Mouse (Mus musculus) heart, adult 2 months (tissue): ENCODE results near the gene Hcls1. TPM values are rescaled to one million over a fixed set of nuclear protein-coding genes. Genes with fewer than 3 reads are reported as not detected.

Source experiments
- DNase-seq, 2 experiments: peaks; one replicate each; pipeline ENCODE4 v3.0.0; 2021
- H3K27ac ChIP-seq: fragments of 200-600 bp; 2 replicates; pipeline ENCODE4 v1.8.1; 2022
- H3K27me3 ChIP-seq: fragments of 200-500 bp; 2 replicates; pipeline ENCODE4 v1.6.1; 2012; ENCODE audit warnings: mild to moderate bottlenecking, low read length, inconsistent platforms, mixed read lengths; ENCODE audit not compliant: control insufficient read depth, insufficient read depth
- H3K36me3 ChIP-seq: fragments of 200-500 bp; 2 replicates; pipeline ENCODE4 v1.6.1; 2012; ENCODE audit warnings: low read length, inconsistent platforms; ENCODE audit not compliant: control insufficient read depth, insufficient read depth
- H3K4me1 ChIP-seq: fragments of 200-500 bp; 2 replicates; pipeline ENCODE4 v1.6.1; 2011; ENCODE audit warnings: low read length; ENCODE audit not compliant: control insufficient read depth, insufficient read depth
- H3K4me3 ChIP-seq: fragments of 200-600 bp; 2 replicates; pipeline ENCODE4 v1.8.1; 2022
- H3K79me2 ChIP-seq: fragments of 200-500 bp; replicated peaks from 2 replicates; pipeline ENCODE4 v1.6.1; 2012; ENCODE audit warnings: mild to moderate bottlenecking, inconsistent platforms, low read length, moderate library complexity, mixed read lengths; ENCODE audit not compliant: control insufficient read depth, insufficient read depth
- H3K9ac ChIP-seq: fragments of 200-500 bp; 2 replicates; pipeline ENCODE4 v1.6.1; 2012; ENCODE audit warnings: low read depth, mild to moderate bottlenecking, control low read depth, inconsistent platforms, low read length, mixed read lengths
- CTCF ChIP-seq: fragments of 200-600 bp; IDR thresholded peaks from 2 replicates; pipeline ENCODE4 v1.8.1; 2022; ENCODE audit warnings: antibody characterized with exemption, mild to moderate bottlenecking, moderate library complexity
- EP300 ChIP-seq: fragments of 200-500 bp; IDR thresholded peaks from 2 replicates; pipeline ENCODE4 v1.6.1; 2011; ENCODE audit warnings: low read depth, low read length, control low read depth; ENCODE audit not compliant: insufficient read depth
- POLR2A ChIP-seq: fragments of 200-500 bp; IDR thresholded peaks from 2 replicates; pipeline ENCODE4 v1.6.1; 2011; ENCODE audit warnings: mild to moderate bottlenecking, low read depth, low read length, control low read depth; ENCODE audit not compliant: insufficient read depth
- WGBS: fragments of 180-500 bp; shearing (Covaris S2); methylation state at CpG from one replicate; pipeline ENCODE4 v1.1.7; 2018; 5-methylcytosine and 5-hydroxymethylcytosine counted together
- intact Hi-C: fragments of 180-260 bp; cut with DNase I; formaldehyde crosslinking; loops from one replicate; pipeline ENCODE4 v1.15.1; 2025
- polyA plus RNA-seq: library from polyadenylated mRNA; depleted of rRNA; stranded (reverse); fragments of >200 nt; gene quantifications from 2 replicates; pipeline ENCODE4 v1.2.3, GENCODE M21; 2012
- total RNA-seq, 2 experiments: library from RNA; stranded (reverse); gene quantifications; 2 replicates each; pipeline ENCODE4 v1.2.3; 2021

The Hcls1 gene
- total and polyA plus RNA-seq, 3 experiments, result 7.3 to 9.3 (median 9.1) TPM

GRCm38 (mm10) chr16:36951029-36951428 is 16.2 kb downstream of the Hcls1 start:
- no peaks in the 10 kb centered on the region; the same call in 1 of the 2 replicates for H3K36me3 ChIP-seq
- WGBS, result 73% methylated on average over 4 of the region's 4 CpGs
- no peak overlapping the region for H3K4me3 ChIP-seq
- peaks cover 3% of the 10 kb centered on the region for H3K4me1 ChIP-seq
- no peaks in the 10 kb centered on the region for H3K27me3 ChIP-seq
- H3K9ac ChIP-seq, result no peak overlapping the region
- intact Hi-C loops, result no loop called here
- 0 out of 2 replicates have a peak, but pooled peaks cover 1% of the 10 kb centered on the region for H3K79me2 ChIP-seq
- TF ChIP-seq POLR2A, result no peak
- TF ChIP-seq EP300, result no peak
- H3K27ac ChIP-seq, result no peak overlapping the region
- no peak for DNase-seq

- H3K4me1 ChIP-seq, result no peaks in the 10 kb centered on the region
- TF ChIP-seq CTCF, result no peak
- no peak for TF ChIP-seq EP300
- TF ChIP-seq POLR2A, result no peak
- H3K9ac ChIP-seq, result no peak overlapping the region
- no peak overlapping the region for H3K4me3 ChIP-seq
- H3K79me2 ChIP-seq, result no peaks in the 10 kb centered on the region
- 80% methylated on average over 11 of the region's 11 CpGs for WGBS
- H3K27me3 ChIP-seq, result no peaks in the 10 kb centered on the region
- H3K27ac ChIP-seq, result no peak overlapping the region
- no peaks in the 10 kb centered on the region for H3K36me3 ChIP-seq
- intact Hi-C loops, result no loop called here
- no peak for DNase-seq
Measured at GRCm38 (mm10) chr16:36955106-36955505, 20.3 kb downstream of the Hcls1 start.

- Histone ChIP-seq H3K27ac (no peak overlapping the region), H3K4me3 (no peak overlapping the region), H3K27me3 (no peaks in the 10 kb centered on the region), H3K79me2 (no peaks in the 10 kb centered on the region), H3K9ac (no peak overlapping the region), H3K36me3 (peaks cover 7% of the 10 kb centered on the region), H3K4me1 (no peaks in the 10 kb centered on the region)
- DNase-seq, result no peak
- TF ChIP-seq POLR2A, result no peak
- no peak for TF ChIP-seq EP300
- no peak for TF ChIP-seq CTCF
- intact Hi-C loops, result no loop called here
- 88% methylated on average over 4 of the region's 4 CpGs for WGBS
Measured at GRCm38 (mm10) chr16:36963415-36963814, 28.6 kb downstream of the Hcls1 start.

GRCm38 (mm10) chr16:36979127-36979526 is 44.3 kb downstream of the Hcls1 start:
- WGBS, result 92% methylated on average over 2 of the region's 2 CpGs

GRCm38 (mm10) chr16:36983796-36984195 is 49.0 kb downstream of the Hcls1 start:
- no peaks in the 10 kb centered on the region for H3K79me2 ChIP-seq
- no peaks in the 10 kb centered on the region for H3K27me3 ChIP-seq
- intact Hi-C loops, result no loop called here
- H3K4me1 ChIP-seq, result peaks cover 2% of the 10 kb centered on the region; the same call in 1 of the 2 replicates
- H3K27ac ChIP-seq, result peak overlapping the region; percentile 58
- DNase-seq, result no peak
- no peak overlapping the region for H3K9ac ChIP-seq
- H3K36me3 ChIP-seq, result peaks cover 13% of the 10 kb centered on the region; the same call in 1 of the 2 replicates
- H3K4me3 ChIP-seq, result no peak overlapping the region
- no peak for TF ChIP-seq EP300
- TF ChIP-seq POLR2A, result no peak
- 60% methylated on average over 1 of the region's 1 CpGs for WGBS

More at GRCm38 (mm10) chr16:36979127-36979526, 44.3 kb downstream of the Hcls1 start:
- intact Hi-C loops, result no loop called here
- H3K4me1 ChIP-seq, result peaks cover 2% of the 10 kb centered on the region; the same call in 1 of the 2 replicates
- no peak overlapping the region for H3K4me3 ChIP-seq
- no peak overlapping the region for H3K9ac ChIP-seq
- DNase-seq, result no peak
- H3K27ac ChIP-seq, result no peak overlapping the region
- peaks cover 9% of the 10 kb centered on the region; the same call in 1 of the 2 replicates for H3K36me3 ChIP-seq
- TF ChIP-seq POLR2A, result no peak
- no peak for TF ChIP-seq EP300
- TF ChIP-seq CTCF, result no peak
- no peaks in the 10 kb centered on the region for H3K27me3 ChIP-seq
- no peaks in the 10 kb centered on the region for H3K79me2 ChIP-seq

- no peak for TF ChIP-seq CTCF
- TF ChIP-seq EP300, result 0 out of 2 replicates have a peak, but pooled peaks have one; percentile 18
- no peaks in the 10 kb centered on the region for H3K27me3 ChIP-seq
- 39% methylated on average over 5 of the region's 5 CpGs for WGBS
- H3K4me1 ChIP-seq, result peaks cover 2% of the 10 kb centered on the region; the same call in 1 of the 2 replicates
- peaks cover 13% of the 10 kb centered on the region; the same call in 1 of the 2 replicates for H3K36me3 ChIP-seq
- no peaks in the 10 kb centered on the region for H3K79me2 ChIP-seq
- no peak overlapping the region for H3K4me3 ChIP-seq
- peak overlapping the region; percentile 52 for H3K27ac ChIP-seq
- intact Hi-C loops, result no loop called here
- peak in 1 of 2 experiments; percentile 50 for DNase-seq
- no peak overlapping the region for H3K9ac ChIP-seq
Measured at GRCm38 (mm10) chr16:36985636-36986042, 50.9 kb downstream of the Hcls1 start.
